Mouse (Mus musculus): ENCODE data around the gene Vbp1. TPM values are rescaled to one million over a fixed set of nuclear protein-coding genes. Genes with fewer than 3 reads are reported as not detected.
A peak's percentile ranks its signal among the peaks of the same experiment; 100 is the strongest.
"Not testable (repeated sequence)": the region's sequence is repeated elsewhere in the genome, so short reads cannot be mapped to it uniquely, and the experiment has no call there.

Gene Vbp1
- polyA plus RNA-seq (2014; fragmentation: Nextera tagmentation; extraction: Ambion mirVana), result 377 and 380 TPM in 2 replicates

- Histone ChIP-seq H3K4me3 (ENCODE audit: low read depth, low read length) (peak within 1 kb of the TSS; percentile 50), H3K27me3 (ENCODE audit: control insufficient read depth, insufficient read depth, low read length) (no peaks in the 10 kb centered on the region), H3K4me2 (ENCODE audit: low read depth, low read length) (peak within 1 kb of the TSS; percentile 35; the same call in 1 of the 2 replicates), H3K4me1 (ENCODE audit: control insufficient read depth, insufficient read depth, low read length) (no peaks in the 10 kb centered on the region), H3K27ac (ENCODE audit: low read depth, low read length) (peak within 1 kb of the TSS; percentile 87), H3K9me3 (ENCODE audit: control insufficient read depth, low read length) (no peaks in the 10 kb centered on the region), H3K36me3 (ENCODE audit: control insufficient read depth, insufficient read depth, low read length) (no peaks in the 10 kb centered on the region), H3K9ac (replicated peaks; ENCODE audit: low read depth, low read length) (peak within 1 kb of the TSS; percentile 68)
- ATAC-seq (ENCODE audit: low read depth), result peak; percentile 100
- WGBS, result 10% methylated on average over 37 of the region's 37 CpGs
These were observed at the start of gene Vbp1 for GRCm38 (mm10) chrX:75514179-75514972. Gene Vbp1, plus strand, starts transcription at chrX:75514299.

- not testable (repeated sequence) for H3K9me3 ChIP-seq (ENCODE audit: control insufficient read depth, low read length); H3K27me3 ChIP-seq (ENCODE audit: control insufficient read depth, insufficient read depth, low read length); H3K36me3 ChIP-seq (ENCODE audit: control insufficient read depth, insufficient read depth, low read length); H3K4me1 ChIP-seq (ENCODE audit: control insufficient read depth, insufficient read depth, low read length)
- Histone ChIP-seq H3K27ac (ENCODE audit: low read depth, low read length) (peak overlapping the region; percentile 28; the same call in 1 of the 2 replicates), H3K9ac (replicated peaks; ENCODE audit: low read depth, low read length) (0 out of 2 replicates have a peak overlapping the region, but pooled peaks have one; percentile 28), H3K4me2 (ENCODE audit: low read depth, low read length) (peak overlapping the region; percentile 30; the same call in 1 of the 2 replicates), H3K4me3 (ENCODE audit: low read depth, low read length) (peak overlapping the region; percentile 31)
- peak; percentile 98 for ATAC-seq (ENCODE audit: low read depth)
- WGBS, result 17% methylated on average over 37 of the region's 37 CpGs
These were observed 38.9 kb upstream of the Vbp1 start for GRCm38 (mm10) chrX:75475182-75475644.

- 83% methylated on average over 1 of the region's 1 CpGs for WGBS
- Histone ChIP-seq H3K4me2 (ENCODE audit: low read depth, low read length) (no peak overlapping the region), H3K4me3 (ENCODE audit: low read depth, low read length) (no peak overlapping the region), H3K27me3 (ENCODE audit: control insufficient read depth, insufficient read depth, low read length) (no peaks in the 10 kb centered on the region), H3K4me1 (ENCODE audit: control insufficient read depth, insufficient read depth, low read length) (no peaks in the 10 kb centered on the region), H3K36me3 (ENCODE audit: control insufficient read depth, insufficient read depth, low read length) (no peaks in the 10 kb centered on the region), H3K9ac (replicated peaks; ENCODE audit: low read depth, low read length) (no peak overlapping the region), H3K9me3 (ENCODE audit: control insufficient read depth, low read length) (no peaks in the 10 kb centered on the region), H3K27ac (ENCODE audit: low read depth, low read length) (no peak overlapping the region)
- ATAC-seq (ENCODE audit: low read depth), result no peak
These were observed 24.2 kb upstream of the Vbp1 start for GRCm38 (mm10) chrX:75489886-75490285.

- no peak overlapping the region for H3K9ac ChIP-seq (replicated peaks; ENCODE audit: low read depth, low read length)
- no peak overlapping the region for H3K27ac ChIP-seq (ENCODE audit: low read depth, low read length)
- no peaks in the 10 kb centered on the region for H3K36me3 ChIP-seq (ENCODE audit: control insufficient read depth, insufficient read depth, low read length)
- no peak; the same call in 1 of the 2 replicates for ATAC-seq (ENCODE audit: low read depth)
- no peaks in the 10 kb centered on the region for H3K9me3 ChIP-seq (ENCODE audit: control insufficient read depth, low read length)
- H3K4me2 ChIP-seq (ENCODE audit: low read depth, low read length), result peak overlapping the region; percentile 30; the same call in 1 of the 2 replicates
- H3K4me3 ChIP-seq (ENCODE audit: low read depth, low read length), result no peak overlapping the region
- WGBS, result 23% methylated on average over 3 of the region's 3 CpGs
- H3K27me3 ChIP-seq (ENCODE audit: control insufficient read depth, insufficient read depth, low read length), result no peaks in the 10 kb centered on the region
- no peaks in the 10 kb centered on the region for H3K4me1 ChIP-seq (ENCODE audit: control insufficient read depth, insufficient read depth, low read length)
These were observed 316 bp upstream of the Vbp1 start for GRCm38 (mm10) chrX:75513787-75514178.

GRCm38 (mm10) chrX:75577582-75578324 lies 63.7 kb downstream of the Vbp1 start, which contains the start of gene Rab39b:
Gene Rab39b, minus strand, starts transcription at chrX:75578231.
- H3K36me3 ChIP-seq (ENCODE audit: control insufficient read depth, insufficient read depth, low read length), result no peaks in the 10 kb centered on the region
- peak within 1 kb of the TSS; percentile 47 for H3K9ac ChIP-seq (replicated peaks; ENCODE audit: low read depth, low read length)
- WGBS, result 7% methylated on average over 41 of the region's 41 CpGs
- peak; percentile 98 for ATAC-seq (ENCODE audit: low read depth)
- H3K9me3 ChIP-seq (ENCODE audit: control insufficient read depth, low read length), result no peaks in the 10 kb centered on the region
- no peaks in the 10 kb centered on the region for H3K27me3 ChIP-seq (ENCODE audit: control insufficient read depth, insufficient read depth, low read length)
- peak within 1 kb of the TSS; percentile 70 for H3K27ac ChIP-seq (ENCODE audit: low read depth, low read length)
- H3K4me3 ChIP-seq (ENCODE audit: low read depth, low read length), result peak within 1 kb of the TSS; percentile 47
- H3K4me2 ChIP-seq (ENCODE audit: low read depth, low read length), result peak within 1 kb of the TSS; percentile 41
- H3K4me1 ChIP-seq (ENCODE audit: control insufficient read depth, insufficient read depth, low read length), result no peaks in the 10 kb centered on the region

- Histone ChIP-seq H3K9me3 (ENCODE audit: control insufficient read depth, low read length) (no peaks in the 10 kb centered on the region), H3K4me2 (ENCODE audit: low read depth, low read length) (no peak overlapping the region), H3K36me3 (ENCODE audit: control insufficient read depth, insufficient read depth, low read length) (no peaks in the 10 kb centered on the region), H3K4me1 (ENCODE audit: control insufficient read depth, insufficient read depth, low read length) (no peaks in the 10 kb centered on the region), H3K27ac (ENCODE audit: low read depth, low read length) (no peak overlapping the region), H3K27me3 (ENCODE audit: control insufficient read depth, insufficient read depth, low read length) (no peaks in the 10 kb centered on the region), H3K9ac (replicated peaks; ENCODE audit: low read depth, low read length) (no peak overlapping the region), H3K4me3 (ENCODE audit: low read depth, low read length) (no peak overlapping the region)
- WGBS, result 80% methylated on average over 2 of the region's 2 CpGs
- peak; percentile 33; the same call in 1 of the 2 replicates for ATAC-seq (ENCODE audit: low read depth)
These were observed 64.4 kb downstream of the Vbp1 start for GRCm38 (mm10) chrX:75578539-75578938.

Other genes starting within 250 kb of the Vbp1 start
- gene Fundc2, start 131.9 kb upstream of the Vbp1 start, polyA plus RNA-seq (2014; fragmentation: Nextera tagmentation; extraction: Ambion mirVana), result 27.3 and 36.0 TPM in 2 replicates
- 1.4 and 3.6 TPM in 2 replicates for gene F8, start 131.7 kb upstream of the Vbp1 start, polyA plus RNA-seq (2014; fragmentation: Nextera tagmentation; extraction: Ambion mirVana)
- 22.2 and 28.1 TPM in 2 replicates for gene Cmc4, start 97.7 kb upstream of the Vbp1 start, polyA plus RNA-seq (2014; fragmentation: Nextera tagmentation; extraction: Ambion mirVana)
- gene Mtcp1, start 97.7 kb upstream of the Vbp1 start, polyA plus RNA-seq (2014; fragmentation: Nextera tagmentation; extraction: Ambion mirVana), result 7.2 and 10.3 TPM in 2 replicates
- gene Brcc3, start 97.7 kb upstream of the Vbp1 start, polyA plus RNA-seq (2014; fragmentation: Nextera tagmentation; extraction: Ambion mirVana), result 41.3 and 47.9 TPM in 2 replicates
- 24.2 and 24.6 TPM in 2 replicates for gene Rab39b, start 63.9 kb downstream of the Vbp1 start, polyA plus RNA-seq (2014; fragmentation: Nextera tagmentation; extraction: Ambion mirVana)